Mouse (Mus musculus): ENCODE results near the gene Nudcd3. TPM values are rescaled to one million over a fixed set of nuclear protein-coding genes. Genes with fewer than 3 reads are reported as not detected.

Gene Nudcd3
- polyA plus RNA-seq, 1 experiment = 26.2 TPM

GRCm38 (mm10) chr11:6178673-6179166 is 21.5 kb downstream of the Nudcd3 start:
- WGBS = 57% methylated on average over 2 of the region's 2 CpGs
- Histone ChIP-seq H3K27me3 (ENCODE audit: control insufficient read depth, insufficient read depth, low read length) (no peaks in the 10 kb centered on the region), H3K27ac (ENCODE audit: insufficient read depth, low read depth, low read length) (no peak overlapping the region)

GRCm38 (mm10) chr11:6177781-6178420 is 22.3 kb downstream of the Nudcd3 start:
- H3K4me1 ChIP-seq (ENCODE audit: control insufficient read depth, insufficient read depth, insufficient read length, low read length) = peaks cover 11% of the 10 kb centered on the region; the same call in 1 of the 2 replicates
- H3K27ac ChIP-seq (ENCODE audit: insufficient read depth, low read depth, low read length) = no peak overlapping the region
- no peak for TF ChIP-seq POLR2A (IDR thresholded peaks at IDR 0.05; ENCODE audit: low read depth, low read length)
- TF ChIP-seq CTCF (IDR thresholded peaks at IDR 0.05; ENCODE audit: extremely low read depth, insufficient read length, insufficient replicate concordance, low read depth, low read length) = no peak
- no peaks in the 10 kb centered on the region for H3K27me3 ChIP-seq (ENCODE audit: control insufficient read depth, insufficient read depth, low read length)
- H3K36me3 ChIP-seq (ENCODE audit: control insufficient read depth, insufficient read depth, low read length) = no peaks in the 10 kb centered on the region
- 88% methylated on average over 8 of the region's 8 CpGs for WGBS
- no peak overlapping the region for H3K4me3 ChIP-seq (ENCODE audit: low read depth, low read length)

More at GRCm38 (mm10) chr11:6178673-6179166, 21.5 kb downstream of the Nudcd3 start:
- Histone ChIP-seq H3K4me3 (ENCODE audit: low read depth, low read length) (no peak overlapping the region), H3K36me3 (ENCODE audit: control insufficient read depth, insufficient read depth, low read length) (no peaks in the 10 kb centered on the region), H3K4me1 (ENCODE audit: control insufficient read depth, insufficient read depth, insufficient read length, low read length) (peaks cover 11% of the 10 kb centered on the region; the same call in 1 of the 2 replicates)
- TF ChIP-seq POLR2A (IDR thresholded peaks at IDR 0.05; ENCODE audit: low read depth, low read length) (no peak), CTCF (IDR thresholded peaks at IDR 0.05; ENCODE audit: extremely low read depth, insufficient read length, insufficient replicate concordance, low read depth, low read length) (no peak)

GRCm38 (mm10) chr11:6175506-6175905 is 24.7 kb downstream of the Nudcd3 start:
- 46% methylated on average over 1 of the region's 1 CpGs for WGBS
- no peaks in the 10 kb centered on the region for H3K36me3 ChIP-seq (ENCODE audit: control insufficient read depth, insufficient read depth, low read length)

GRCm38 (mm10) chr11:6174719-6175118 is 25.5 kb downstream of the Nudcd3 start:
- TF ChIP-seq CTCF (IDR thresholded peaks at IDR 0.05; ENCODE audit: extremely low read depth, insufficient read length, insufficient replicate concordance, low read depth, low read length) (no peak), POLR2A (IDR thresholded peaks at IDR 0.05; ENCODE audit: low read depth, low read length) (no peak)
- Histone ChIP-seq H3K27me3 (ENCODE audit: control insufficient read depth, insufficient read depth, low read length) (no peaks in the 10 kb centered on the region), H3K4me1 (ENCODE audit: control insufficient read depth, insufficient read depth, insufficient read length, low read length) (peaks cover 11% of the 10 kb centered on the region; the same call in 1 of the 2 replicates), H3K4me3 (ENCODE audit: low read depth, low read length) (no peak overlapping the region), H3K36me3 (ENCODE audit: control insufficient read depth, insufficient read depth, low read length) (no peaks in the 10 kb centered on the region), H3K27ac (ENCODE audit: insufficient read depth, low read depth, low read length) (no peak overlapping the region)
- 19% methylated on average over 7 of the region's 7 CpGs for WGBS

More at GRCm38 (mm10) chr11:6175506-6175905, 24.7 kb downstream of the Nudcd3 start:
- no peaks in the 10 kb centered on the region for H3K27me3 ChIP-seq (ENCODE audit: control insufficient read depth, insufficient read depth, low read length)
- no peak overlapping the region for H3K4me3 ChIP-seq (ENCODE audit: low read depth, low read length)
- H3K27ac ChIP-seq (ENCODE audit: insufficient read depth, low read depth, low read length) = no peak overlapping the region
- H3K4me1 ChIP-seq (ENCODE audit: control insufficient read depth, insufficient read depth, insufficient read length, low read length) = peaks cover 11% of the 10 kb centered on the region; the same call in 1 of the 2 replicates
- TF ChIP-seq POLR2A (IDR thresholded peaks at IDR 0.05; ENCODE audit: low read depth, low read length) (no peak), CTCF (IDR thresholded peaks at IDR 0.05; ENCODE audit: extremely low read depth, insufficient read length, insufficient replicate concordance, low read depth, low read length) (no peak)

GRCm38 (mm10) chr11:6169041-6169663 is 31.1 kb downstream of the Nudcd3 start:
- Histone ChIP-seq H3K27me3 (ENCODE audit: control insufficient read depth, insufficient read depth, low read length) (no peaks in the 10 kb centered on the region), H3K4me1 (ENCODE audit: control insufficient read depth, insufficient read depth, insufficient read length, low read length) (no peaks in the 10 kb centered on the region; the same call in 1 of the 2 replicates), H3K4me3 (ENCODE audit: low read depth, low read length) (no peak overlapping the region), H3K27ac (ENCODE audit: insufficient read depth, low read depth, low read length) (no peak overlapping the region), H3K36me3 (ENCODE audit: control insufficient read depth, insufficient read depth, low read length) (no peaks in the 10 kb centered on the region; the same call in 1 of the 2 replicates)
- TF ChIP-seq CTCF (IDR thresholded peaks at IDR 0.05; ENCODE audit: extremely low read depth, insufficient read length, insufficient replicate concordance, low read depth, low read length) (no peak), POLR2A (IDR thresholded peaks at IDR 0.05; ENCODE audit: low read depth, low read length) (no peak)
- WGBS = 58% methylated on average over 2 of the region's 2 CpGs

- Histone ChIP-seq H3K4me1 (ENCODE audit: control insufficient read depth, insufficient read depth, insufficient read length, low read length) (no peaks in the 10 kb centered on the region; the same call in 1 of the 2 replicates), H3K27me3 (ENCODE audit: control insufficient read depth, insufficient read depth, low read length) (no peaks in the 10 kb centered on the region), H3K4me3 (ENCODE audit: low read depth, low read length) (no peak overlapping the region), H3K27ac (ENCODE audit: insufficient read depth, low read depth, low read length) (no peak overlapping the region), H3K36me3 (ENCODE audit: control insufficient read depth, insufficient read depth, low read length) (no peaks in the 10 kb centered on the region; the same call in 1 of the 2 replicates)
- no peak for TF ChIP-seq CTCF (IDR thresholded peaks at IDR 0.05; ENCODE audit: extremely low read depth, insufficient read length, insufficient replicate concordance, low read depth, low read length)
- no peak for TF ChIP-seq POLR2A (IDR thresholded peaks at IDR 0.05; ENCODE audit: low read depth, low read length)
- 87% methylated on average over 12 of the region's 12 CpGs for WGBS
Measured at GRCm38 (mm10) chr11:6166351-6166750, 33.9 kb downstream of the Nudcd3 start.
